Mouse (Mus musculus): ENCODE data around the gene Zfp872. TPM values are rescaled to one million over a fixed set of nuclear protein-coding genes. Genes with fewer than 3 reads are reported as not detected.
"Not testable (repeated sequence)": the region's sequence is repeated elsewhere in the genome, so short reads cannot be mapped to it uniquely, and the experiment has no call there.

The Zfp872 gene
- 1.4 and 1.7 TPM in 2 replicates for polyA plus RNA-seq (2014; fragmentation: Nextera tagmentation; extraction: Ambion mirVana)

DNA sequence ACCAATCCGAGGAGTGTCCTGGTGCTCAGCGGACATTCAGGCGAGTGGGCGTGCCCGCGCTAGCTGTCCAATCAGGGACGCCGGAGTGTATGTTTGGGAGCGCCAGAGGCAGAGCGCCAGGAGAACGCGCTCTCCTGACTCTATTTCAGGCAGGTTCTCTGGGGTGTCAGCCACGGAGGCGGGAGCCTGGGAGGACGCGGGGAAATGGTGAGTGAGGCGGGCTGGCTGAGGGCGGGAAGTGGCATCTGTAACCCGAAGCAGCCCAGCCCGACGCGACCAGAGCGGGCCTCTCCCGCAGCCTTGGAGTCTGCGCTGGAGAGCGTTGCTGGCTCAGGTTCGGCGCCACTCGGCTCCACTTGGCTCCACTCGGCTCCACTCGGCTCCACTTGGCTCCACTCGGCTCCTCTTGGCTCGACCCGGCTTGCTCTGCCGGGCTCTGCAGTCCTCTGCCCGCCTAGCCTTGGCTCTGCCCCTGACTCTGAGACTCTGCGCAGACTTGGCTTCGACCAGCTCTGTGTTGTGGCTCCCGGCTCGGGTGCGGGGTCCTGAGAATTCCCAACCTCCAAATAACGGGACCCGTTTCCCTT lies at the start of gene Zfp872:
Gene Zfp872, plus strand, starts transcription at position 66 of the 587 bp plus-strand sequence.
- H3K4me1 ChIP-seq (ENCODE audit: control insufficient read depth, insufficient read depth, low read length): no peaks in the 10 kb centered on the region
- H3K27ac ChIP-seq (ENCODE audit: low read length): no peak within 1 kb of the TSS
- WGBS: 14% methylated on average over 43 of the region's 43 CpGs

DNA sequence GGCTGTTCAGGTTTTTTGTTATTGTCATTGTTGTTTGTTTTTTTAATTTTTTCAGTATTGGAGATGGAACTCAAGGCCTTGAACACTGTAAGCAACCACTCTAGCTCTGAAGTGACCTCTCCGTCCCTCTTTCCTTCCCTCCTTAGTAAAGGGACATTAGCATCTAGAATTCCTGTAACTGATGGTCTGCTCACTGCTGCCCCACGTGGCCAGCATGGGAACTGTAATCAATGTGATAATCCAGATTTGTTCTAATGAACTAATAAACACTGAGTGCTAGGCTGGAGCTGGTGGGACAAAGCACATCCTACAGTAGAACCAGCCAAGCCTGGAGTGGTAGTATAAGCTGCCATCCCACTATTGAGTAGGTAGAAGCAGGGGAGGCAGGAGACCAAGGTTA lies 49.4 kb upstream of the Zfp872 start:
- no peak for ATAC-seq (ENCODE audit: insufficient number of reproducible peaks, insufficient read depth, low FRiP score, low read depth)
- H3K36me3 ChIP-seq (ENCODE audit: control insufficient read depth, insufficient read depth, low read length): no peaks in the 10 kb centered on the region
- no peak overlapping the region for H3K4me3 ChIP-seq (ENCODE audit: low read depth, low read length)
- no peaks in the 10 kb centered on the region for H3K4me1 ChIP-seq (ENCODE audit: control insufficient read depth, insufficient read depth, low read length)
- WGBS: 32% methylated on average over 2 of the region's 2 CpGs
- no peaks in the 10 kb centered on the region for H3K9me3 ChIP-seq (ENCODE audit: control insufficient read depth, low read depth, low read length)
- no peaks in the 10 kb centered on the region for H3K27me3 ChIP-seq (ENCODE audit: control insufficient read depth, insufficient read depth, low read length)
- no peak overlapping the region for H3K27ac ChIP-seq (ENCODE audit: low read length)
- H3K4me2 ChIP-seq (replicated peaks; ENCODE audit: low read depth, low read length): no peak overlapping the region
- no peak overlapping the region for H3K9ac ChIP-seq (replicated peaks; ENCODE audit: low read depth, low read length)

More for the DNA sequence above, at the start of gene Zfp872:
- Histone ChIP-seq H3K27me3 (ENCODE audit: control insufficient read depth, insufficient read depth, low read length) (no peaks in the 10 kb centered on the region), H3K36me3 (ENCODE audit: control insufficient read depth, insufficient read depth, low read length) (no peaks in the 10 kb centered on the region), H3K4me2 (replicated peaks; ENCODE audit: low read depth, low read length) (peak within 1 kb of the TSS; percentile 69), H3K9me3 (ENCODE audit: control insufficient read depth, low read depth, low read length) (peaks cover 13% of the 10 kb centered on the region; the same call in 1 of the 2 replicates), H3K9ac (replicated peaks; ENCODE audit: low read depth, low read length) (peak within 1 kb of the TSS; percentile 18; the same call in 1 of the 2 replicates), H3K4me3 (ENCODE audit: low read depth, low read length) (peak within 1 kb of the TSS; percentile 33)
- ATAC-seq (ENCODE audit: insufficient number of reproducible peaks, insufficient read depth, low FRiP score, low read depth): peak; percentile 61; the same call in 1 of the 2 replicates

DNA sequence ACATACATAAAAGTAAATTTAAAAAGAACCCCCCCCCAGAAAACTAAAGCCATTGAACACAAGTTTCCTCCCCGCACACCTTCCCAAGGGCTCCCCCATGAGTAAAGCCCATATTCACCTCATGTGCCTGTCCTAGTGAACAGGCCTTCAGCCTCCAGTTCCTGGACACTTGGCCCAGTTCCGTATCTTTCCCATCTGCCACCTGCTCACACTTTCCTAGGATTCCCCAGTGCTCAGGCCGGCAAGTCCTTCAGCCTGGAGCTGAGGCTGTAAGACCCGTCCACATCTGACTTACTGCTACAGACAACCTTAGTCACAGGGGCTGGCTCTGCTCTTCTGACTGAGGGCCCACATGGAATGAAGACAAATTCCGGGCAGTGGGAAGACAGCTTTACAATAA lies 48.1 kb upstream of the Zfp872 start:
- Histone ChIP-seq H3K9ac (replicated peaks; ENCODE audit: low read depth, low read length) (no peak overlapping the region), H3K4me2 (replicated peaks; ENCODE audit: low read depth, low read length) (no peak overlapping the region), H3K27ac (ENCODE audit: low read length) (no peak overlapping the region), H3K9me3 (ENCODE audit: control insufficient read depth, low read depth, low read length) (no peaks in the 10 kb centered on the region), H3K4me1 (ENCODE audit: control insufficient read depth, insufficient read depth, low read length) (no peaks in the 10 kb centered on the region), H3K27me3 (ENCODE audit: control insufficient read depth, insufficient read depth, low read length) (no peaks in the 10 kb centered on the region), H3K36me3 (ENCODE audit: control insufficient read depth, insufficient read depth, low read length) (no peaks in the 10 kb centered on the region), H3K4me3 (ENCODE audit: low read depth, low read length) (no peak overlapping the region)
- no peak for ATAC-seq (ENCODE audit: insufficient number of reproducible peaks, insufficient read depth, low FRiP score, low read depth)
- 89% methylated on average over 5 of the region's 5 CpGs for WGBS

DNA sequence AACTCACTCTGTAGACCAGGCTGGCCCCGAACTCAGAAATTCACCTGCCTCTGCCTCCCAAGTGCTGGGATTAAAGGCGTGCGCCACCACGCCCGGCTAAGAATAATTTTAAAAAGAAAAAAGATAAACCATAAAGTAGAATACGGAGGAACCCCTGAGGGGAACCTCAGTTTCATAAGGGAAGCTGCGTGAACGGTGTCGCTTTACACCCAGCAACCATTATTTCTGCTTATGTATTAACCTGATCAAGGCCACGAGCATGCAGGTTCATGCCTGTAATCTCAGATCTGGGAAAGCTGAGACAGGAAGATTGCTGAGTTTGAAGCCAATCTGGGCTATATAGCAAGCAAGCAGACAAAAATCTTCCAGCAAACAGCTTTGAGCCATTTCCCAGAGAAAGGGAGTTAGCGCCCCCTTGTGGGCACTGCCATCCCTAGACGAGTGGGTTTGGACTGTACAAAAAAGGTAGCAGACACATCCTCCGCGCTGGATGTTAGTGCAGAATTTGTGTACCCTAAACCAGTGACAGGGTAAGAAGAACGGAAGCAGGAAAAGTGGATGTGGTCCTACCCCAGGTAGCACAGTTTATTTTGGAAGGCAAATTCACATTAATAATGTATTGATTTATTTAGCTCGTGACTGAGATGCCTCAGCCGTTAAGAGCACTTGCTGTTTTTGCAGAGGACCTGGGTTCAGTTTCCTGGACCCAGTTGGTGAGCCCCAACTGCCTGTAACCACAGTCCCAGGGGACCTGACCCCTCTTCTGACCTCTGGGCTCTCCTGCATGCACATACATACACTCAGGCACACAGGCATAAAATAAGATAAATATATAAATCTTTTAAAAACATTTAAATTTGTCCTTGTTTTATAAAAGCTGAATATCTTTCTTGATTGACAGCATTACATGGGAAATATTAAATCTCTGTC lies 44.5 kb upstream of the Zfp872 start:
- Histone ChIP-seq H3K4me2 (replicated peaks; ENCODE audit: low read depth, low read length) (no peak overlapping the region), H3K9me3 (ENCODE audit: control insufficient read depth, low read depth, low read length) (peaks cover 4% of the 10 kb centered on the region; the same call in 1 of the 2 replicates), H3K27me3 (ENCODE audit: control insufficient read depth, insufficient read depth, low read length) (no peaks in the 10 kb centered on the region), H3K4me3 (ENCODE audit: low read depth, low read length) (no peak overlapping the region), H3K9ac (replicated peaks; ENCODE audit: low read depth, low read length) (no peak overlapping the region), H3K4me1 (ENCODE audit: control insufficient read depth, insufficient read depth, low read length) (no peaks in the 10 kb centered on the region), H3K36me3 (ENCODE audit: control insufficient read depth, insufficient read depth, low read length) (no peaks in the 10 kb centered on the region), H3K27ac (ENCODE audit: low read length) (no peak overlapping the region)
- ATAC-seq (ENCODE audit: insufficient number of reproducible peaks, insufficient read depth, low FRiP score, low read depth): no peak
- 53% methylated on average over 17 of the region's 17 CpGs for WGBS

DNA sequence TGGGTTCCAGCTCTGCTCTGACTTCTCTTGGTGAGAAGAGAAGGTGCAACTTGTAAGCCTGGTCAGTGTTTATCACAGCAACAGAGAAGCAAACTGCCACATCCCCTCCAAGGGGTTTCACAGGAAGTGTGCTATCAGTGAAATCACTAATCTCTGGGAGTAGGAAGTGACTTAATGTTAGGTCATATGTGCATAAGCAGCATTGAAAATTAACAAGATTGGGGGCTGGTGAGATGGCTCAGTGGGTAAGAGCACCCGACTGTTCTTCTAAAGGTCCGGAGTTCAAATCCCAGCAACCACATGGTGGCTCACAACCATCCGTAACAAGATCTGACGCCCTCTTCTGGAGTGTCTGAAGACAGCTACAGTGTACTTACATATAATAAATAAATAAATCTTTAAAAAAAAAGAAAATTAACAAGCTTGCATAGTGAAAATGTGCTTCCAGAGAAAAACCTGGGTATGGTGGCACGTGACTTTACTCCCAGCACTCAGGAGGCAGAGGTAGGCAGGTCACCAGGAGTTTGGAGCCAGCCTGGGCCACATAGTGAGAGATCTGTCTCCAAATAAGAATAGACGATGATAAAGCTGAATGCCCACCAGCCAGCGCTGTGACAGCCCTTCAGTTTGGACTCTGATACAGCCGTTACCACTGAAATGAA lies 43.5 kb upstream of the Zfp872 start:
- no peaks in the 10 kb centered on the region for H3K36me3 ChIP-seq (ENCODE audit: control insufficient read depth, insufficient read depth, low read length)
- H3K4me2 ChIP-seq (replicated peaks; ENCODE audit: low read depth, low read length): no peak overlapping the region
- no peaks in the 10 kb centered on the region for H3K4me1 ChIP-seq (ENCODE audit: control insufficient read depth, insufficient read depth, low read length)
- no peak overlapping the region for H3K9ac ChIP-seq (replicated peaks; ENCODE audit: low read depth, low read length)
- peaks cover 11% of the 10 kb centered on the region; the same call in 1 of the 2 replicates for H3K9me3 ChIP-seq (ENCODE audit: control insufficient read depth, low read depth, low read length)
- ATAC-seq (ENCODE audit: insufficient number of reproducible peaks, insufficient read depth, low FRiP score, low read depth): no peak
- WGBS: 88% methylated on average over 7 of the region's 8 CpGs
- no peak overlapping the region for H3K4me3 ChIP-seq (ENCODE audit: low read depth, low read length)
- no peaks in the 10 kb centered on the region for H3K27me3 ChIP-seq (ENCODE audit: control insufficient read depth, insufficient read depth, low read length)
- no peak overlapping the region for H3K27ac ChIP-seq (ENCODE audit: low read length)

DNA sequence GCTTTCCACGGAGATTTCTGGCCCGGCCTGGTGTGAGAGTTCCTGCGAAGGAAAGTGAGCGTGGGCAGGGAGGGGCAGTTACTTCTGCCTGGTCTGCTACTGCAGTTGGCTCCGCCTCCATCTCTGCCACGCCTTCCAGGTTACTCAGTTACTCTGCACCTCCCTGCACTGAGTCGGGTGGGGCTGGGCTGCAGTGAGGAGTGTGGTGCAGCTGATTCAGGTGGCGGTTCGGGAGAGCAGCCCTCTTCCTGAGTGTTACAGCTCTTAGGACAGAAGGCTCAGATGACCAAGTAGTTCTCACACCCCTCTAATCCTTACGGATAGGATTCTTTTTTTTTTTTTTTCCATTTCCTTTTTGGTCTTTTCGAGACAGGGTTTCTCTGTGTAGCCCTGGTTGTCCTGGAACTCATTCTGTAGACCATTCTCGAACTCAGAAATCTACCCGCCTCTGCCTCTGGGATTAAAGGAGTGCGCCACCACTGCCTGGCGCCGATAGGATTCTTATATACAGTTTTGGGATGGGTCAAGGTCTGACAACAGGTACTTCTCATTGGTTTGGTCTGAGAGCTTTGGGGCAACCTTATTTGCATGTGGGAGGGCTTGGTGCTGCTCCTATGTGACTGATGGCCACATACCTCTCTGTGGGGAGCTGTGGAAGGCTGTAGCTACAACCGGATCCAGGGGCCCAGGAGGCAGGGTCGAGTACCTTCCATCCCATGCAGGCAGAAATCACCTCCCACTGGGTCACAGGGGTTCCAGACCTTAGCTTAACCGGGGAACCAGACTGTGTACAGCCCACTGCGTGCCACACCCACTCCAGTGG lies 38.3 kb upstream of the Zfp872 start:
- no peak overlapping the region for H3K27ac ChIP-seq (ENCODE audit: low read length)
- 72% methylated on average over 20 of the region's 20 CpGs for WGBS
- ATAC-seq (ENCODE audit: insufficient number of reproducible peaks, insufficient read depth, low FRiP score, low read depth): no peak
- no peak overlapping the region for H3K4me3 ChIP-seq (ENCODE audit: low read depth, low read length)
- no peaks in the 10 kb centered on the region for H3K36me3 ChIP-seq (ENCODE audit: control insufficient read depth, insufficient read depth, low read length)
- no peak overlapping the region for H3K4me2 ChIP-seq (replicated peaks; ENCODE audit: low read depth, low read length)
- peaks cover 12% of the 10 kb centered on the region; the same call in 1 of the 2 replicates for H3K9me3 ChIP-seq (ENCODE audit: control insufficient read depth, low read depth, low read length)
- no peaks in the 10 kb centered on the region for H3K4me1 ChIP-seq (ENCODE audit: control insufficient read depth, insufficient read depth, low read length)
- H3K9ac ChIP-seq (replicated peaks; ENCODE audit: low read depth, low read length): no peak overlapping the region
- H3K27me3 ChIP-seq (ENCODE audit: control insufficient read depth, insufficient read depth, low read length): no peaks in the 10 kb centered on the region

DNA sequence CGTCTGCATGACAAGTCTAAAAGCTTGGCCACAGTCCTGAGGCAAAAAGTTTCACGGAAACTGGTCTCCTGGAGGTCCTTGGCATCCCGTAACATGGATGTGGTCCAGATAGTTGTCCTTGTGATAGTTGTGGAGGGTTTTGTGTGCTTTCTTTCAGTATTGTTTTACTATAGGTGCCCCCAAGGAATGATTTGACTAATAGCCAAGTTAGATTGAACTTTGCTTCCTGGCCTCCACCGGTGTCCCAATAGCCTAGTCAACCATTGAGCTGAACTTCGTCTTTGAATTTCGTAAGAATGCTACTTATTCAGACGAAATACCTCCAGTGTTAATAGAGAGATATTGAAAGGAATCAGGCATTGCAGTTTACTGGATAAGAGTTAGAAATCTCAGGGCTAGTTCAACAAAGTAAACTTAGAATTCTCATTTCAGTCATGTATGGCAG lies 37.6 kb upstream of the Zfp872 start:
- not testable (repeated sequence) for H3K27ac ChIP-seq (ENCODE audit: low read length); H3K4me3 ChIP-seq (ENCODE audit: low read depth, low read length); H3K9ac ChIP-seq (replicated peaks; ENCODE audit: low read depth, low read length); H3K4me2 ChIP-seq (replicated peaks; ENCODE audit: low read depth, low read length); H3K36me3 ChIP-seq (ENCODE audit: control insufficient read depth, insufficient read depth, low read length); ATAC-seq (ENCODE audit: insufficient number of reproducible peaks, insufficient read depth, low FRiP score, low read depth); H3K27me3 ChIP-seq (ENCODE audit: control insufficient read depth, insufficient read depth, low read length); H3K4me1 ChIP-seq (ENCODE audit: control insufficient read depth, insufficient read depth, low read length)
- peaks cover 12% of the 10 kb centered on the region; the same call in 1 of the 2 replicates for H3K9me3 ChIP-seq (ENCODE audit: control insufficient read depth, low read depth, low read length)
- 88% methylated on average over 7 of the region's 7 CpGs for WGBS

All from stomach, embryonic 14.5 days (tissue).